Mouse (Mus musculus) forebrain, embryonic 11.5 days (tissue): Measurements from ENCODE around the gene Samd5. TPM values are rescaled to one million over a fixed set of nuclear protein-coding genes. Genes with fewer than 3 reads are reported as not detected.

Experiments used
- ATAC-seq: fragments of 200-750 bp; cut with Nextera tagmentation; replicated peaks from 2 replicates; pipeline ENCODE4 v1.8.0; 2017; ENCODE audit warnings: moderate TSS enrichment; ENCODE audit not compliant: low FRiP score
- DNase-seq: peaks from one replicate; pipeline ENCODE4 v3.0.0-alpha.2; 2017; ENCODE audit warnings: low spot score
- H3K27ac ChIP-seq: fragments of 300-500 bp; sonication (generic); 2 replicates; pipeline ENCODE4 v1.5.1; 2014; ENCODE audit warnings: low read depth, low read length
- H3K27me3 ChIP-seq: fragments of 300-500 bp; sonication (generic); 2 replicates; pipeline ENCODE4 v1.6.1; 2014; ENCODE audit warnings: mild to moderate bottlenecking, low read length, mixed read lengths; ENCODE audit not compliant: control insufficient read depth, insufficient read depth
- H3K36me3 ChIP-seq: fragments of 300-500 bp; sonication (generic); 2 replicates; pipeline ENCODE4 v1.6.1; 2014; ENCODE audit warnings: mild to moderate bottlenecking, low read length, moderate library complexity, mixed read lengths; ENCODE audit not compliant: control insufficient read depth, insufficient read depth
- H3K4me1 ChIP-seq: fragments of 300-500 bp; sonication (generic); replicated peaks from 2 replicates; pipeline ENCODE4 v1.6.1; 2014; ENCODE audit warnings: low read length, mixed read lengths; ENCODE audit not compliant: control insufficient read depth, insufficient read depth
- H3K4me2 ChIP-seq: fragments of 300-500 bp; sonication (generic); 2 replicates; pipeline ENCODE4 v1.6.1; 2014; ENCODE audit warnings: low read depth, mild to moderate bottlenecking, low read length, moderate library complexity, mixed read lengths; ENCODE audit not compliant: severe bottlenecking
- H3K4me3 ChIP-seq: fragments of 300-500 bp; sonication (generic); 2 replicates; pipeline ENCODE4 v1.5.1; 2014; ENCODE audit warnings: low read depth, low read length
- H3K9ac ChIP-seq: fragments of 300-500 bp; sonication (generic); 2 replicates; pipeline ENCODE4 v1.6.1; 2014; ENCODE audit warnings: low read length
- H3K9me3 ChIP-seq: fragments of 300-500 bp; sonication (generic); 2 replicates; pipeline ENCODE4 v1.6.1; 2016; ENCODE audit warnings: low read length, mixed read lengths; ENCODE audit not compliant: control insufficient read depth
- WGBS: fragments of 180-500 bp; shearing (Covaris S2); extraction: QIAGEN DNeasy Blood & Tissue Kit; methylation state at CpG from one replicate; pipeline ENCODE4 v1.1.7; 2014; 5-methylcytosine and 5-hydroxymethylcytosine counted together
- polyA plus RNA-seq: library from polyadenylated mRNA; unstranded; fragments of >200 nt; fragmentation: Nextera tagmentation; extraction: Ambion mirVana; gene quantifications from 2 replicates; pipeline ENCODE4 v1.2.1, GENCODE M21; 2014

The Samd5 gene
- 7.3 and 7.4 TPM in 2 replicates for polyA plus RNA-seq

GRCm38 (mm10) chr10:9674561-9675521 lies at the start of gene Samd5:
Gene Samd5, minus strand, starts transcription at chr10:9675208.
- Histone ChIP-seq H3K9ac (peak within 1 kb of the TSS; percentile 75), H3K27me3 (peaks cover 6% of the 10 kb centered on the region), H3K4me1 (peaks cover 2% of the 10 kb centered on the region; the same call in 1 of the 2 replicates), H3K36me3 (no peaks in the 10 kb centered on the region), H3K4me2 (peak within 1 kb of the TSS; percentile 95), H3K27ac (peak within 1 kb of the TSS; percentile 25; the same call in 1 of the 2 replicates), H3K4me3 (peak within 1 kb of the TSS; percentile 65), H3K9me3 (no peaks in the 10 kb centered on the region)
- ATAC-seq, result peak; percentile 85
- under 1% methylated on average over 83 of the region's 91 CpGs for WGBS
- DNase-seq, result peak; percentile 81

- WGBS, result 85% methylated on average over 10 of the region's 11 CpGs
- DNase-seq (no peak), ATAC-seq (no peak)
- Histone ChIP-seq H3K9ac (no peak overlapping the region), H3K27ac (no peak overlapping the region), H3K4me3 (no peak overlapping the region), H3K36me3 (no peaks in the 10 kb centered on the region), H3K27me3 (no peaks in the 10 kb centered on the region), H3K4me1 (no peaks in the 10 kb centered on the region), H3K9me3 (no peaks in the 10 kb centered on the region), H3K4me2 (no peak overlapping the region)
These were observed 47.7 kb upstream of the Samd5 start for GRCm38 (mm10) chr10:9722519-9723303.

- 86% methylated on average over 5 of the region's 5 CpGs for WGBS
- Histone ChIP-seq H3K4me1 (no peaks in the 10 kb centered on the region), H3K9me3 (no peaks in the 10 kb centered on the region), H3K4me2 (no peak overlapping the region), H3K9ac (no peak overlapping the region), H3K36me3 (no peaks in the 10 kb centered on the region), H3K27me3 (no peaks in the 10 kb centered on the region), H3K4me3 (no peak overlapping the region), H3K27ac (no peak overlapping the region)
- DNase-seq (no peak), ATAC-seq (no peak)
These were observed 45.0 kb upstream of the Samd5 start for GRCm38 (mm10) chr10:9720027-9720426.

- no peaks in the 10 kb centered on the region for H3K4me1 ChIP-seq
- H3K9ac ChIP-seq, result no peak overlapping the region
- H3K36me3 ChIP-seq, result no peaks in the 10 kb centered on the region
- H3K27me3 ChIP-seq, result no peaks in the 10 kb centered on the region
- H3K9me3 ChIP-seq, result no peaks in the 10 kb centered on the region
- DNase-seq (no peak), ATAC-seq (no peak)
- H3K4me3 ChIP-seq, result no peak overlapping the region
- WGBS, result 88% methylated on average over 5 of the region's 5 CpGs
- no peak overlapping the region for H3K27ac ChIP-seq
- H3K4me2 ChIP-seq, result no peak overlapping the region
These were observed 43.1 kb upstream of the Samd5 start for GRCm38 (mm10) chr10:9718086-9718485.

GRCm38 (mm10) chr10:9704956-9705355 lies 29.9 kb upstream of the Samd5 start:
- Histone ChIP-seq H3K4me1 (no peaks in the 10 kb centered on the region), H3K9me3 (no peaks in the 10 kb centered on the region), H3K27ac (no peak overlapping the region), H3K4me2 (no peak overlapping the region), H3K27me3 (no peaks in the 10 kb centered on the region), H3K9ac (no peak overlapping the region), H3K4me3 (no peak overlapping the region), H3K36me3 (no peaks in the 10 kb centered on the region)
- ATAC-seq (no peak), DNase-seq (no peak)
- WGBS, result 28% methylated on average over 1 of the region's 1 CpGs

- Histone ChIP-seq H3K4me3 (no peak overlapping the region), H3K27me3 (no peaks in the 10 kb centered on the region), H3K4me1 (no peaks in the 10 kb centered on the region; the same call in 1 of the 2 replicates), H3K9me3 (no peaks in the 10 kb centered on the region), H3K27ac (no peak overlapping the region), H3K9ac (no peak overlapping the region), H3K4me2 (no peak overlapping the region), H3K36me3 (no peaks in the 10 kb centered on the region)
- DNase-seq (no peak), ATAC-seq (no peak)
- 93% methylated on average over 22 of the region's 22 CpGs for WGBS
These were observed 24.2 kb upstream of the Samd5 start for GRCm38 (mm10) chr10:9699071-9699761.

- no peaks in the 10 kb centered on the region for H3K9me3 ChIP-seq
- no peak overlapping the region for H3K4me3 ChIP-seq
- H3K27ac ChIP-seq, result no peak overlapping the region
- DNase-seq (no peak), ATAC-seq (no peak)
- H3K27me3 ChIP-seq, result no peaks in the 10 kb centered on the region
- no peak overlapping the region for H3K9ac ChIP-seq
- no peak overlapping the region for H3K4me2 ChIP-seq
- H3K36me3 ChIP-seq, result no peaks in the 10 kb centered on the region
- WGBS, result 82% methylated on average over 9 of the region's 9 CpGs
- no peaks in the 10 kb centered on the region; the same call in 1 of the 2 replicates for H3K4me1 ChIP-seq
These were observed 23.1 kb upstream of the Samd5 start for GRCm38 (mm10) chr10:9698141-9698540.

- Histone ChIP-seq H3K27me3 (no peaks in the 10 kb centered on the region), H3K4me3 (no peak overlapping the region), H3K4me1 (no peaks in the 10 kb centered on the region; the same call in 1 of the 2 replicates), H3K9ac (no peak overlapping the region), H3K36me3 (no peaks in the 10 kb centered on the region), H3K4me2 (no peak overlapping the region), H3K27ac (no peak overlapping the region), H3K9me3 (no peaks in the 10 kb centered on the region)
- 16% methylated on average over 6 of the region's 6 CpGs for WGBS
- ATAC-seq (peak; percentile 90), DNase-seq (peak; percentile 79)
These were observed 21.6 kb upstream of the Samd5 start for GRCm38 (mm10) chr10:9696543-9697141.
